Mouse (Mus musculus): ENCODE results near the gene Tmem44.

GRCm38 (mm10) chr16:30548291-30548690 is 2.4 kb downstream of the Tmem44 start:
- TF ChIP-seq POLR2A (IDR thresholded peaks at IDR 0.05; ENCODE audit: extremely low read depth, insufficient read depth, low read length) = no peak
- TF ChIP-seq CTCF (IDR thresholded peaks at IDR 0.05; ENCODE audit: low read depth, low read length) = no peak

All from liver, adult 2 months (tissue).